Mouse (Mus musculus) G1E (cell line): ENCODE data around the gene Tbcel.

Source experiments
- CTCF ChIP-seq: IDR thresholded peaks from 2 replicates; pipeline ENCODE4 v1.5.1; 2012; ENCODE audit warnings: low read depth, low read length, inconsistent platforms, mixed read lengths
- GATA1 ChIP-seq: IDR thresholded peaks from 2 replicates; pipeline ENCODE4 v1.6.1; 2012; ENCODE audit warnings: borderline replicate concordance, low read length, inconsistent platforms, mixed read lengths
- TAL1 ChIP-seq: conservative IDR thresholded peaks from 2 replicates; pipeline ENCODE4 v1.6.1; 2012; ENCODE audit warnings: low read depth, low read length, inconsistent platforms, mixed read lengths

DNA sequence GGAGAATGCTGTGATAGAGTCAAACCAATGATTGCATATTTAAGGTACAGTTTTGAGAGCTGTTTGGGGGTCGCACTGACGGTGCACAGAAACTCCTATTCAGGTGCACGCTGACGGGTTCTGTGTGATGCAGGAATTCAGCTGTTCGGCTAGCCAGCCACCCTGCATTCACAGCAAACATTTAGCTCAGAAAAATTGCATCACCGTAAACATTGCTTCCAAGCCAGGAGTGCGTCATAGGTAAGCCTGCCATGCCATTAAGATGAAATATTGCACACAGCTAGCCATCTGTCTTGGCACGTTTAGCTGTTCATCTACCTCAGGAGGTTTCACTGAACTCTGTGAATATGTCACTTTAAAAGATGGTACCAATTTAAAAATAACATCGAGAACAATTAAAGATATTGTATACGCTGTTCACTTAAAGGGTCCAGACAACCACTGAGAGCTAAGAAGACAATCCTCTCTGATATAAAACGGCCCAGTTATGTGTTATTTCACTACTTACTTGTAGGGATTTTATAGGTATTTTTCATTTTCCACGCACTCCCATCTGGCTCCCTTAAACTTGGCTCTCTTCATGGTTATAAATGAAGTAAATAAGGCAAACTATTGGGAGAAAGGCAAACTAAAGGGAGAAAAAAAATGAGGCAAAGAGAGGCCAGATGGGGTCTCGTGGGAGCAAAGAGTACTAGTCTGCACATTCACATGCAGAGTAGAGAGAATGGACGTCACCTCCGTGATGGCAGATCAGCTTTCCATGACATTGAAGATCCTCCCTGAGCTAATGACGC, 16.8 kb downstream of the Tbcel start:
- TF ChIP-seq CTCF (no peak), GATA1 (no peak), TAL1 (no peak)
